Mouse (Mus musculus) heart, adult 18-20 months (tissue): ENCODE measurements around the gene She. TPM values are rescaled to one million over a fixed set of nuclear protein-coding genes. Genes with fewer than 3 reads are reported as not detected.
"Not testable (repeated sequence)": the region's sequence is repeated elsewhere in the genome, so short reads cannot be mapped to it uniquely, and the experiment has no call there.

Source experiments
- DNase-seq, 2 experiments: peaks; one replicate each; pipeline ENCODE4 v3.0.0; 2021 to 2022; ENCODE audit warnings: mixed read lengths in 1 of 2
- total RNA-seq, 2 experiments: library from RNA; stranded (reverse); gene quantifications; 2 replicates each; pipeline ENCODE4 v1.2.3; 2021

Gene She
- total RNA-seq, 2 experiments from 2014 or later, result 10.0 to 10.5 TPM

- DNase-seq, result not testable (repeated sequence)
Measured at GRCm38 (mm10) chr3:89863276-89863675, 32.1 kb downstream of the She start.

GRCm38 (mm10) chr3:89863716-89864509 lies 32.7 kb downstream of the She start:
- peak; percentile 66 to 82 for DNase-seq

GRCm38 (mm10) chr3:89865020-89865419 lies 33.9 kb downstream of the She start:
- no peak for DNase-seq

GRCm38 (mm10) chr3:89865764-89866163 lies 34.6 kb downstream of the She start:
- DNase-seq, result no peak

- DNase-seq, result no peak
Measured at GRCm38 (mm10) chr3:89867651-89868050, 36.5 kb downstream of the She start.

GRCm38 (mm10) chr3:89868357-89868756 lies 37.2 kb downstream of the She start:
- peak in 1 of 2 experiments; percentile 36 for DNase-seq

- no peak for DNase-seq
Measured at GRCm38 (mm10) chr3:89868956-89869355, 37.8 kb downstream of the She start.

- DNase-seq, result peak in 1 of 2 experiments; percentile 67
Measured at GRCm38 (mm10) chr3:89869556-89869955, 38.4 kb downstream of the She start.

- DNase-seq, result peak; percentile 45 to 51
Measured at GRCm38 (mm10) chr3:89870472-89871271, 39.5 kb downstream of the She start.

GRCm38 (mm10) chr3:89871339-89871914 lies 40.3 kb downstream of the She start:
- no peak for DNase-seq

GRCm38 (mm10) chr3:89872209-89872608 lies 41.0 kb downstream of the She start:
- DNase-seq, result peak in 1 of 2 experiments; percentile 42

- DNase-seq, result no peak
Measured at GRCm38 (mm10) chr3:89872684-89873083, 41.5 kb downstream of the She start.

GRCm38 (mm10) chr3:89874076-89874475 lies 42.9 kb downstream of the She start:
- DNase-seq, result no peak

- no peak for DNase-seq
Measured at GRCm38 (mm10) chr3:89875021-89875420, 43.9 kb downstream of the She start.

GRCm38 (mm10) chr3:89875781-89876180 lies 44.6 kb downstream of the She start:
- no peak for DNase-seq

GRCm38 (mm10) chr3:89876469-89876868 lies 45.3 kb downstream of the She start:
- DNase-seq, result no peak

GRCm38 (mm10) chr3:89877129-89877528 lies 46.0 kb downstream of the She start:
- DNase-seq, result no peak

- DNase-seq, result no peak
Measured at GRCm38 (mm10) chr3:89878456-89878855, 47.3 kb downstream of the She start.

- no peak for DNase-seq
Measured at GRCm38 (mm10) chr3:89879326-89879725, 48.2 kb downstream of the She start.

- peak in 1 of 2 experiments; percentile 59 for DNase-seq
Measured at GRCm38 (mm10) chr3:89880036-89880851, 49.1 kb downstream of the She start.

- no peak for DNase-seq
Measured at GRCm38 (mm10) chr3:89882556-89883181, 51.5 kb downstream of the She start.
